Mouse (Mus musculus) midbrain, embryonic 10.5 days (tissue): ENCODE results near the gene Abr. TPM values are rescaled to one million over a fixed set of nuclear protein-coding genes. Genes with fewer than 3 reads are reported as not detected.
A peak's percentile ranks its signal among the peaks of the same experiment; 100 is the strongest.

Experiments used
- DNase-seq: peaks from one replicate; pipeline ENCODE4 v3.0.0-alpha.2; 2017; ENCODE audit warnings: low spot score
- H3K27ac ChIP-seq: fragments of 300-500 bp; sonication (generic); replicated peaks from 2 replicates; pipeline ENCODE4 v1.5.1; 2016; ENCODE audit warnings: mild to moderate bottlenecking
- H3K27me3 ChIP-seq: fragments of 300-500 bp; sonication (generic); 2 replicates; pipeline ENCODE4 v1.6.1; 2016; ENCODE audit warnings: low read depth, mild to moderate bottlenecking; ENCODE audit not compliant: poor library complexity, severe bottlenecking
- H3K36me3 ChIP-seq: fragments of 300-500 bp; sonication (generic); 2 replicates; pipeline ENCODE4 v1.6.1; 2016; ENCODE audit warnings: mild to moderate bottlenecking, moderate library complexity
- H3K4me1 ChIP-seq: fragments of 300-500 bp; sonication (generic); 2 replicates; pipeline ENCODE4 v1.6.1; 2016
- H3K4me3 ChIP-seq: fragments of 300-500 bp; sonication (generic); 2 replicates; pipeline ENCODE4 v1.5.1; 2016; ENCODE audit warnings: mild to moderate bottlenecking, moderate library complexity
- H3K9me3 ChIP-seq: fragments of 300-500 bp; sonication (generic); replicated peaks from 2 replicates; pipeline ENCODE4 v1.6.1; 2016; ENCODE audit warnings: mild to moderate bottlenecking
- WGBS: fragments of 180-500 bp; shearing (Covaris S2); methylation state at CpG from one replicate; pipeline ENCODE4 v1.1.7; 2016; 5-methylcytosine and 5-hydroxymethylcytosine counted together
- polyA plus RNA-seq: library from polyadenylated mRNA; unstranded; fragments of >200 nt; fragmentation: Nextera tagmentation; extraction: Ambion mirVana; gene quantifications from 2 replicates; pipeline ENCODE4 v1.2.1, GENCODE M21; 2016

Abr gene
- polyA plus RNA-seq, 1 experiment from 2014 or later, result 26.9 TPM

DNA sequence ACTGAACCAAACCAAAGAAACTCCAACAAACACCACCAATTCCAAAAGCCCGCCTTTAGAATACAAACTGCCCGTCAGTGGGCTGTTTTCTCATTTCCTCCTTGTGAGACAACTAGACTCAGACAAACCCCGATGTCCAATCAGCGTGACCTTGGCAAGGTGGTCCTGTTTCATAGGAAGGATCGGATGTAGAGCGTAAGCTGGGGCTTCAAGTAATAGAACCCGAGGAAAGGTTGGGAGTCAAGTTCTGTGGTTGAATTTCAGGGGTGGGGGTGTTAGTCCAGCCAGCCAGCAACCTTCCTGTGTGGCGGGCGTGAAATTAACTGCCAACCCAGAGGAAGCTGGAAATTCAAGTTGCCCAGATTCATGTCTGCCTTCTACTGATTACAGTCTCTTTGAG lies 22.9 kb upstream of the Abr start:
- H3K4me3 ChIP-seq, result no peak overlapping the region
- peaks cover 28% of the 10 kb centered on the region for H3K27me3 ChIP-seq
- no peaks in the 10 kb centered on the region for H3K36me3 ChIP-seq
- H3K4me1 ChIP-seq, result peaks cover 38% of the 10 kb centered on the region
- no peak overlapping the region for H3K27ac ChIP-seq
- H3K9me3 ChIP-seq, result no peaks in the 10 kb centered on the region
- DNase-seq, result no peak
- 82% methylated on average over 9 of the region's 9 CpGs for WGBS

GRCm38 (mm10) chr11:76644257-76644656 lies 22.1 kb upstream of the Abr start:
- H3K27me3 ChIP-seq, result peaks cover 28% of the 10 kb centered on the region
- no peak overlapping the region for H3K27ac ChIP-seq
- no peaks in the 10 kb centered on the region for H3K9me3 ChIP-seq
- WGBS, result 55% methylated on average over 6 of the region's 6 CpGs
- no peak for DNase-seq
- no peak overlapping the region for H3K4me3 ChIP-seq
- H3K36me3 ChIP-seq, result no peaks in the 10 kb centered on the region
- H3K4me1 ChIP-seq, result peaks cover 38% of the 10 kb centered on the region

GRCm38 (mm10) chr11:76640231-76640630 lies 18.1 kb upstream of the Abr start:
- H3K27ac ChIP-seq, result no peak overlapping the region
- no peak overlapping the region for H3K4me3 ChIP-seq
- WGBS, result 84% methylated on average over 4 of the region's 4 CpGs
- peaks cover 13% of the 10 kb centered on the region for H3K4me1 ChIP-seq
- H3K36me3 ChIP-seq, result no peaks in the 10 kb centered on the region
- H3K27me3 ChIP-seq, result peaks cover 8% of the 10 kb centered on the region
- no peak for DNase-seq
- no peaks in the 10 kb centered on the region for H3K9me3 ChIP-seq

DNA sequence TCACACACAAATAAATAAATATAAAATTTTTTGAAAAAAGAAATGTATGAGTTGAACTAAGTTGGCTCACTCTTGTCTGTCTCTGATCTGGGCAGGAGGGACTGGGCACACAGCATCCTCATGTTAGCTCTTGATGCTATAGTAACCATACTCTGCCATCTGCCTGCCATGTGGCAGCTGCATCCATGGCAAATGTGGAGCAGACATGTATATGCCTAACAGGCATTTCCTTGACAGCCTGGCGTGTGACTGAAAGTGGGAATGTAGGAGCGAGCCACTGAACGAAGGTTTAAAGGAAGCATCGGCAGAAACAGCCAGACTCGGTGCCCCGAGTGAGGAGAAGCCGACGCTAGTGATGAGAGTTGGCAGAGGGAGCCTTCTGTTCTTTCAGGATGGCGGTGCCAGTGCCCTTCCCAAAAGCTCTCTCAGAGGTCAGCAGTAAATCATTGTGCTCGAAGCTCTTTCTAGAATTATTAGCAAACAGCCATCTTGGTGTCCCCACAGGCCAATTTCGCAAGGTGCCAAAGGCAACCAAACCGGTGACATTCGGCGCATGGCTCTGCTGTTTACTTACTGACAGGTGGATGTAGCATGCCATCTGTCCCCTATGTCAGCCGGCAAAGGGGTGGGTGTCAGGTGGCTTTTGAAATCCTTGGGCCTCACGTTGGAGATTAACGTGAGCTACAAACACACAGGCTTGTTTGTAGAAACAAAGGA lies 17.3 kb upstream of the Abr start:
- H3K27me3 ChIP-seq, result peaks cover under 1% of the 10 kb centered on the region
- 90% methylated on average over 17 of the region's 17 CpGs for WGBS
- H3K36me3 ChIP-seq, result no peaks in the 10 kb centered on the region
- peaks cover 5% of the 10 kb centered on the region for H3K4me1 ChIP-seq
- DNase-seq, result no peak
- H3K4me3 ChIP-seq, result no peak overlapping the region
- no peaks in the 10 kb centered on the region for H3K9me3 ChIP-seq
- H3K27ac ChIP-seq, result no peak overlapping the region

DNA sequence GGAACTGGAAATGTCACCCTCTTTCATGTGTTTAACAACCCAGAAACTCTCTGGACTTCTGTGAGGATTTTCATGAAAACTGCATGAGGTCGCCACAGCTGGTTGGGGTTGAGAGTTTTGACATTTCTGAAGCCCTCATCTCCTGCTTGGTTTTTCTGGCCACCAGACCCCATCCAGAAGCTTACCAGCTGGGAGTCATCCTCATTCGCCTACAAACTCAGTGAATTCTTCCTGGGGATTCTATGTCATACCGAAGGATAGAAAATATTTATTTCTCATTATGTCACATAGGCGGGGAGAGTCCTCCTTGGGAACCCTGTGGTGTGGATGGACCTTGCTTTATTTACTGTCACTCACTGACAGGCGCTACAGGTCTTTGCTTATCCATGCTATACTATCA lies 8.4 kb upstream of the Abr start:
- Histone ChIP-seq H3K36me3 (no peaks in the 10 kb centered on the region), H3K27ac (no peak overlapping the region), H3K9me3 (peaks cover 6% of the 10 kb centered on the region; the same call in 1 of the 2 replicates), H3K4me1 (peaks cover 13% of the 10 kb centered on the region), H3K27me3 (peaks cover 1% of the 10 kb centered on the region; the same call in 1 of the 2 replicates), H3K4me3 (no peak overlapping the region)
- 88% methylated on average over 5 of the region's 5 CpGs for WGBS
- DNase-seq, result no peak

- DNase-seq, result no peak
- 69% methylated on average over 2 of the region's 2 CpGs for WGBS
- Histone ChIP-seq H3K4me1 (peaks cover 13% of the 10 kb centered on the region), H3K27ac (no peak overlapping the region), H3K4me3 (no peak overlapping the region), H3K27me3 (peaks cover 5% of the 10 kb centered on the region), H3K36me3 (no peaks in the 10 kb centered on the region), H3K9me3 (peaks cover 6% of the 10 kb centered on the region; the same call in 1 of the 2 replicates)
These were observed 7.9 kb upstream of the Abr start for GRCm38 (mm10) chr11:76630023-76630422.

- no peaks in the 10 kb centered on the region for H3K36me3 ChIP-seq
- peaks cover 6% of the 10 kb centered on the region; the same call in 1 of the 2 replicates for H3K9me3 ChIP-seq
- 80% methylated on average over 5 of the region's 5 CpGs for WGBS
- no peak overlapping the region for H3K27ac ChIP-seq
- DNase-seq, result no peak
- peaks cover 19% of the 10 kb centered on the region for H3K27me3 ChIP-seq
- H3K4me1 ChIP-seq, result peaks cover 17% of the 10 kb centered on the region
- no peak overlapping the region for H3K4me3 ChIP-seq
These were observed 6.5 kb upstream of the Abr start for GRCm38 (mm10) chr11:76628613-76629012.

DNA sequence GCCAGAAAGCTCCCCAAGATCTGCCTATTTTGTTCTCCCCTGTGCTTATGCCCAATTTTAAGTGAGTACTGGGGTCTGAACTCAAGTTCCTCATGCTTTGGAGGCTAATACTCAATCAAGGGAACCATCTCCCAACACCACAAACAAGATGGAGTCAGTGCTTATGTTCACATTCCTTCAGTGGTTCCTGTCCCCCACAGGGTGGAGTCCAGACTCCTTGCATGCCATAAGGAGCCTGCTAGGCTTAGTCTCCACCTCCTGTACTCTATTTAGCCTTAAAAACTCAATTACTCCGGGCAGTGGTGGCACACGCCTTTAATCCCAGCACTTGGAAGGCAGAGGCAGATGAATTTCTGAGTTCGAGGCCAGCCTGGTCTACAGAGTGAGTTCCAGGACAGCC lies 2.8 kb upstream of the Abr start:
- no peaks in the 10 kb centered on the region for H3K36me3 ChIP-seq
- H3K27me3 ChIP-seq, result peaks cover 55% of the 10 kb centered on the region
- peaks cover 6% of the 10 kb centered on the region; the same call in 1 of the 2 replicates for H3K9me3 ChIP-seq
- H3K4me3 ChIP-seq, result no peak overlapping the region
- 77% methylated on average over 3 of the region's 3 CpGs for WGBS
- H3K4me1 ChIP-seq, result peaks cover 35% of the 10 kb centered on the region
- no peak overlapping the region for H3K27ac ChIP-seq
- no peak for DNase-seq

GRCm38 (mm10) chr11:76624071-76624470 lies 2.0 kb upstream of the Abr start:
- Histone ChIP-seq H3K27ac (no peak overlapping the region), H3K27me3 (peaks cover 63% of the 10 kb centered on the region)
- WGBS, result 58% methylated on average over 10 of the region's 10 CpGs

GRCm38 (mm10) chr11:76623206-76623961 lies 1.3 kb upstream of the Abr start:
- peak; percentile 73 for DNase-seq
- H3K4me1 ChIP-seq, result peaks cover 35% of the 10 kb centered on the region
- H3K36me3 ChIP-seq, result no peaks in the 10 kb centered on the region
- H3K27ac ChIP-seq, result peak overlapping the region; percentile 86
- H3K27me3 ChIP-seq, result peaks cover 68% of the 10 kb centered on the region
- peak overlapping the region; percentile 84 for H3K4me3 ChIP-seq
- WGBS, result under 1% methylated on average over 70 of the region's 72 CpGs
- peaks cover 6% of the 10 kb centered on the region; the same call in 1 of the 2 replicates for H3K9me3 ChIP-seq

More at GRCm38 (mm10) chr11:76624071-76624470, 2.0 kb upstream of the Abr start:
- H3K9me3 ChIP-seq, result peaks cover 6% of the 10 kb centered on the region; the same call in 1 of the 2 replicates
- no peaks in the 10 kb centered on the region for H3K36me3 ChIP-seq
- no peak for DNase-seq
- peak overlapping the region; percentile 84 for H3K4me3 ChIP-seq
- H3K4me1 ChIP-seq, result peaks cover 35% of the 10 kb centered on the region

DNA sequence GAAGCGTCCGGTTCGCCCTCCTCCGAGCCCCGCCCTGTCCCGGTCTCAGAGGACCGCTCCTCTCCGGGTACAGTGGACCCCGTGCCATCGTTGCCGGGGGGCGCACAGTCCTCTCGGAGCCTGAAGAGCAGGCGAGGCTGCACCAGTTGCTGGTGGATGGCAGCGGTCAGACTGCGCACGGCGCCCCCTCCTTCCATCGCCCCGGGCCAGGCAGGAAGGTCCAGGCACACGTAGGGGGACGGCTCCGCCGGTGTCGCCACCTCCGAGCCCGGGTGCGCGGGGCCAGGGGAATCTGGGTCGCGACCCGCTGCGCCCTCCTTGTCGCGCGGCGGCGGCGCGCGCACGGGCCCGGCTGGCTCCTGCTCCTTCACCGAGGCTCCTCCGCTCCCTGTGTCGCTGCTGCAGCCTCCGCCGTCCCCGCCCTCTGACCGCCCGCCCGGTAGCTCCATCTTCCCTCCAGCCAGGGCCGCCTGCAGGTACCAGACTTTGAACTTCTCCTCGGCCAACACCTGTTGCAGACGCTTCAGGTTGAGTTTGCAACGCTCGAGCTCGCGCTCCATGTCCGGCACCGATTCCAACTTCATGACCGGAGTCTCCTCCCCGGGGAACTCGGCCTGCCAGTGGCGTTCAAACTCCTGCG lies 572 bp upstream of the Abr start:
- under 1% methylated on average over 66 of the region's 66 CpGs for WGBS
- peaks cover 72% of the 10 kb centered on the region for H3K27me3 ChIP-seq
- H3K4me1 ChIP-seq, result peaks cover 35% of the 10 kb centered on the region
- H3K36me3 ChIP-seq, result no peaks in the 10 kb centered on the region
- H3K27ac ChIP-seq, result peak overlapping the region; percentile 86
- peak; percentile 65 for DNase-seq
- peak overlapping the region; percentile 84 for H3K4me3 ChIP-seq
- H3K9me3 ChIP-seq, result peaks cover 6% of the 10 kb centered on the region; the same call in 1 of the 2 replicates

GRCm38 (mm10) chr11:76618134-76618533 lies 4.0 kb downstream of the Abr start:
- H3K36me3 ChIP-seq, result no peaks in the 10 kb centered on the region
- WGBS, result 90% methylated on average over 6 of the region's 6 CpGs
- H3K9me3 ChIP-seq, result no peaks in the 10 kb centered on the region
- no peak for DNase-seq
- no peak overlapping the region for H3K27ac ChIP-seq
- H3K4me1 ChIP-seq, result peaks cover 28% of the 10 kb centered on the region
- peaks cover 69% of the 10 kb centered on the region for H3K27me3 ChIP-seq
- H3K4me3 ChIP-seq, result no peak overlapping the region
